Mouse (Mus musculus): ENCODE measurements around the gene Optc. TPM values are rescaled to one million over a fixed set of nuclear protein-coding genes. Genes with fewer than 3 reads are reported as not detected.

Optc gene
- total and polyA plus RNA-seq, 3 experiments = 0.27 to 0.53 TPM; not detected in 1

GRCm38 (mm10) chr1:133913018-133913417 is 5.2 kb upstream of the Optc start:
- Histone ChIP-seq H3K9ac (ENCODE audit: control insufficient read depth, low read depth, low read length, poor library complexity, severe bottlenecking) (no peak overlapping the region), H3K36me3 (ENCODE audit: control insufficient read depth in 1 of 2, insufficient read depth in 2 of 2, low read length in 2 of 2) (peaks cover 0 to 5% of the 10 kb centered on the region in 2 experiments; a peak in 2 of 4 replicates), H3K4me1 (ENCODE audit: control insufficient read depth in 1 of 2, insufficient read depth in 2 of 2, low read length in 2 of 2) (peaks cover 6 to 13% of the 10 kb centered on the region in 2 experiments; a peak in 3 of 4 replicates), H3K79me2 (ENCODE audit: control insufficient read depth, insufficient read depth, low read length, poor library complexity) (peaks cover 2% of the 10 kb centered on the region; the same call in 1 of the 2 replicates), H3K4me3 (ENCODE audit: control insufficient read depth in 1 of 2, insufficient read depth in 1 of 2, low read depth in 2 of 2, low read length in 2 of 2) (no peak overlapping the region), H3K27ac (ENCODE audit: control insufficient read depth, low read depth, low read length) (no peak overlapping the region), H3K27me3 (ENCODE audit: control insufficient read depth in 1 of 2, insufficient read depth in 2 of 2, low read length in 2 of 2) (peaks cover 6 to 9% of the 10 kb centered on the region in 2 experiments), H3K9me3 (replicated peaks; ENCODE audit: insufficient read depth, low read length) (no peaks in the 10 kb centered on the region)
- TF ChIP-seq CTCF (IDR thresholded peaks at IDR 0.05 in 2 of 3, conservative IDR thresholded peaks at IDR 0.05 in 1 of 3; ENCODE audit: control insufficient read depth in 1 of 3, insufficient read depth in 1 of 3, low read depth in 2 of 3, low read length in 3 of 3, poor library complexity in 1 of 3, severe bottlenecking in 1 of 3) = no peak
- no peak for DNase-seq (ENCODE audit: low read depth, low spot score)

GRCm38 (mm10) chr1:133911456-133911855 is 3.7 kb upstream of the Optc start:
- H3K27me3 ChIP-seq (ENCODE audit: control insufficient read depth in 1 of 2, insufficient read depth in 2 of 2, low read length in 2 of 2) = peaks cover 0 to 1% of the 10 kb centered on the region in 2 experiments; a peak in 2 of 4 replicates
- peak; percentile 71 for DNase-seq (ENCODE audit: low read depth, low spot score)

GRCm38 (mm10) chr1:133911008-133911407 is 3.2 kb upstream of the Optc start:
- Histone ChIP-seq H3K4me3 (ENCODE audit: control insufficient read depth in 1 of 2, insufficient read depth in 1 of 2, low read depth in 2 of 2, low read length in 2 of 2) (no peak overlapping the region), H3K36me3 (ENCODE audit: control insufficient read depth in 1 of 2, insufficient read depth in 2 of 2, low read length in 2 of 2) (peaks cover 0 to 16% of the 10 kb centered on the region in 2 experiments; a peak in 2 of 4 replicates), H3K79me2 (ENCODE audit: control insufficient read depth, insufficient read depth, low read length, poor library complexity) (peaks cover 2% of the 10 kb centered on the region; the same call in 1 of the 2 replicates), H3K9ac (ENCODE audit: control insufficient read depth, low read depth, low read length, poor library complexity, severe bottlenecking) (no peak overlapping the region), H3K9me3 (replicated peaks; ENCODE audit: insufficient read depth, low read length) (no peaks in the 10 kb centered on the region), H3K27ac (ENCODE audit: control insufficient read depth, low read depth, low read length) (no peak overlapping the region), H3K4me1 (ENCODE audit: control insufficient read depth in 1 of 2, insufficient read depth in 2 of 2, low read length in 2 of 2) (peaks cover 6 to 28% of the 10 kb centered on the region in 2 experiments; a peak in 3 of 4 replicates), H3K27me3 (ENCODE audit: control insufficient read depth in 1 of 2, insufficient read depth in 2 of 2, low read length in 2 of 2) (peaks cover 0 to 1% of the 10 kb centered on the region in 2 experiments; a peak in 1 of 4 replicates)
- no peak for DNase-seq (ENCODE audit: low read depth, low spot score)
- TF ChIP-seq TCF12 (IDR thresholded peaks at IDR 0.05; ENCODE audit: low read depth, low read length) (no peak), MYB (IDR thresholded peaks at IDR 0.05; ENCODE audit: low read depth, low read length) (no peak), BHLHE40 (IDR thresholded peaks at IDR 0.05; ENCODE audit: borderline replicate concordance, low read depth, low read length) (no peak), USF1 (IDR thresholded peaks at IDR 0.05; ENCODE audit: low read depth, low read length) (no peak), SMC3 (IDR thresholded peaks at IDR 0.05; ENCODE audit: low read depth, low read length) (no peak), MAZ (IDR thresholded peaks at IDR 0.05; ENCODE audit: low read depth, low read length) (no peak), RCOR1 (IDR thresholded peaks at IDR 0.05; ENCODE audit: low read depth, low read length) (no peak), NELFE (IDR thresholded peaks at IDR 0.05; ENCODE audit: low read depth, low read length) (no peak)

More at GRCm38 (mm10) chr1:133911456-133911855, 3.7 kb upstream of the Optc start:
- Histone ChIP-seq H3K27ac (ENCODE audit: control insufficient read depth, low read depth, low read length) (no peak overlapping the region), H3K79me2 (ENCODE audit: control insufficient read depth, insufficient read depth, low read length, poor library complexity) (peaks cover 2% of the 10 kb centered on the region; the same call in 1 of the 2 replicates), H3K4me1 (ENCODE audit: control insufficient read depth in 1 of 2, insufficient read depth in 2 of 2, low read length in 2 of 2) (peaks cover 6 to 24% of the 10 kb centered on the region in 2 experiments; a peak in 3 of 4 replicates), H3K4me3 (ENCODE audit: control insufficient read depth in 1 of 2, insufficient read depth in 1 of 2, low read depth in 2 of 2, low read length in 2 of 2) (no peak overlapping the region), H3K36me3 (ENCODE audit: control insufficient read depth in 1 of 2, insufficient read depth in 2 of 2, low read length in 2 of 2) (peaks cover 0 to 16% of the 10 kb centered on the region in 2 experiments; a peak in 2 of 4 replicates), H3K9me3 (replicated peaks; ENCODE audit: insufficient read depth, low read length) (no peaks in the 10 kb centered on the region), H3K9ac (ENCODE audit: control insufficient read depth, low read depth, low read length, poor library complexity, severe bottlenecking) (no peak overlapping the region)
- TF ChIP-seq MYB (IDR thresholded peaks at IDR 0.05; ENCODE audit: low read depth, low read length) (no peak), RCOR1 (IDR thresholded peaks at IDR 0.05; ENCODE audit: low read depth, low read length) (peak; percentile 43; the same call in 1 of the 2 replicates), CTCF (IDR thresholded peaks at IDR 0.05 in 2 of 3, conservative IDR thresholded peaks at IDR 0.05 in 1 of 3; ENCODE audit: control insufficient read depth in 1 of 3, insufficient read depth in 1 of 3, low read depth in 2 of 3, low read length in 3 of 3, poor library complexity in 1 of 3, severe bottlenecking in 1 of 3) (peak; percentile 93 to 99 (median 94)), SIN3A (IDR thresholded peaks at IDR 0.05; ENCODE audit: low read length) (peak; percentile 42; the same call in 1 of the 2 replicates), ZC3H11A (IDR thresholded peaks at IDR 0.05; ENCODE audit: low read depth, low read length) (peak; percentile 91), USF2 (IDR thresholded peaks at IDR 0.05; ENCODE audit: borderline replicate concordance in 1 of 2, insufficient read depth in 1 of 2, low read depth in 1 of 2, low read length in 2 of 2) (no peak), ZKSCAN1 (IDR thresholded peaks at IDR 0.05; ENCODE audit: low read depth, low read length) (no peak), ZMIZ1 (IDR thresholded peaks at IDR 0.05; ENCODE audit: low read depth, low read length) (no peak), MAZ (IDR thresholded peaks at IDR 0.05; ENCODE audit: low read depth, low read length) (0 out of 2 replicates have a peak, but pooled peaks have one; percentile 25), UBTF (IDR thresholded peaks at IDR 0.05; ENCODE audit: borderline replicate concordance, insufficient read depth, low read depth, low read length) (no peak), RAD21 (IDR thresholded peaks at IDR 0.05; ENCODE audit: low read depth, low read length) (peak; percentile 91), BHLHE40 (IDR thresholded peaks at IDR 0.05; ENCODE audit: borderline replicate concordance, low read depth, low read length) (0 out of 2 replicates have a peak, but pooled peaks have one; percentile 10), SMC3 (IDR thresholded peaks at IDR 0.05; ENCODE audit: low read depth, low read length) (peak; percentile 97)
